Mouse (Mus musculus): ENCODE results near the gene Timm13. TPM values are rescaled to one million over a fixed set of nuclear protein-coding genes. Genes with fewer than 3 reads are reported as not detected.

The Timm13 gene
- polyA plus RNA-seq, 1 experiment from 2014 or later: 358 TPM

GRCm38 (mm10) chr10:80931153-80931671, 30.4 kb upstream of the Timm13 start:
- no peaks in the 10 kb centered on the region for H3K9me3 ChIP-seq (ENCODE audit: control insufficient read depth)
- WGBS: 21% methylated on average over 14 of the region's 14 CpGs
- H3K4me3 ChIP-seq (ENCODE audit: low read depth, low read length): peak overlapping the region; percentile 78
- H3K27ac ChIP-seq (ENCODE audit: low read depth, low read length): no peak overlapping the region; the same call in 1 of the 2 replicates
- H3K4me2 ChIP-seq (replicated peaks; ENCODE audit: low read depth): peak overlapping the region; percentile 87
- no peaks in the 10 kb centered on the region for H3K27me3 ChIP-seq (replicated peaks; ENCODE audit: control insufficient read depth, insufficient read depth, low read length)
- ATAC-seq: no peak
- H3K9ac ChIP-seq (ENCODE audit: low read depth, low read length): peak overlapping the region; percentile 60
- TF ChIP-seq CTCF (IDR thresholded peaks at IDR 0.05; ENCODE audit: low read depth): no peak
- H3K36me3 ChIP-seq (ENCODE audit: control insufficient read depth, insufficient read depth): no peaks in the 10 kb centered on the region
- peaks cover 27% of the 10 kb centered on the region for H3K4me1 ChIP-seq (replicated peaks; ENCODE audit: control insufficient read depth, insufficient read depth, low read length)

DNA sequence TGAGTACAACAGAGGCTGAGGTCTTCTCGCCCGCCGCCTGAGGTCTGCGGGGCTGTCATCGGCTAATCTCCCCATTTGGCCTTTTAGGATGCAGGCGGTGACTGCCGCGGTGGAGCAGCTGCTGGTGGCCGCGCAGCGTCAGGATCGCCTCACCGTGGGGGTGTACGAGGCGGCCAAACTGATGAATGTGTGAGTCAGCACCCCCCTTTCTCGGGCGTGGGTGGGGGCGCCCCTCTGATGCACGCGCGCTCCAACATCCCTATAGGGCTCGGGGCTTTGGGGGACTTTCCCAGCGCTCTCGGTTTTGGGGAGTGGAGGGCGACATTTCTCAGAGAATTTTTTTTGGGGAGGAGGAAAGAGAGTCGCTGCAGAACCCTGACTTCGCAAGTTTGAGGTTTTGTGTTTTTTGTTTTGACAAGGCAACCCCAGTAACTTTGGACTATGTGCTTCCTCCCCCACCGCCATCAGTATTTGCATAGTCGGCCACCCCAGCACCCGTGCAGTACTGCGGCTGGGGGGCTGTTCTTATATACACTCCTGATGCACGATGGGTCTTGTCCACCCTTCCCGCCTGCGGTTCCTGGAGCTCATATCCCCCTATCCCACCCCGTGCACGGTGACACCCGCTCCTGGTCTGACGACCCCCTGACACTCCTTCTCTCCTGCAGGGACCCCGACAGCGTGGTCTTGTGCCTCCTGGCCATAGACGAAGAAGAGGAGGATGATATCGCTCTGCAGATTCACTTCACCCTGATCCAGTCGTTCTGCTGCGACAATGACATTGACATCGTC, 29.8 kb upstream of the Timm13 start:
- Histone ChIP-seq H3K27me3 (replicated peaks; ENCODE audit: control insufficient read depth, insufficient read depth, low read length) (no peaks in the 10 kb centered on the region), H3K9me3 (ENCODE audit: control insufficient read depth) (no peaks in the 10 kb centered on the region), H3K27ac (ENCODE audit: low read depth, low read length) (no peak overlapping the region), H3K4me3 (ENCODE audit: low read depth, low read length) (peak overlapping the region; percentile 78), H3K4me2 (replicated peaks; ENCODE audit: low read depth) (peak overlapping the region; percentile 87), H3K4me1 (replicated peaks; ENCODE audit: control insufficient read depth, insufficient read depth, low read length) (peaks cover 23% of the 10 kb centered on the region; the same call in 1 of the 2 replicates), H3K36me3 (ENCODE audit: control insufficient read depth, insufficient read depth) (no peaks in the 10 kb centered on the region), H3K9ac (ENCODE audit: low read depth, low read length) (peak overlapping the region; percentile 60)
- WGBS: 4% methylated on average over 45 of the region's 45 CpGs
- no peak for ATAC-seq
- TF ChIP-seq CTCF (IDR thresholded peaks at IDR 0.05; ENCODE audit: low read depth): no peak

DNA sequence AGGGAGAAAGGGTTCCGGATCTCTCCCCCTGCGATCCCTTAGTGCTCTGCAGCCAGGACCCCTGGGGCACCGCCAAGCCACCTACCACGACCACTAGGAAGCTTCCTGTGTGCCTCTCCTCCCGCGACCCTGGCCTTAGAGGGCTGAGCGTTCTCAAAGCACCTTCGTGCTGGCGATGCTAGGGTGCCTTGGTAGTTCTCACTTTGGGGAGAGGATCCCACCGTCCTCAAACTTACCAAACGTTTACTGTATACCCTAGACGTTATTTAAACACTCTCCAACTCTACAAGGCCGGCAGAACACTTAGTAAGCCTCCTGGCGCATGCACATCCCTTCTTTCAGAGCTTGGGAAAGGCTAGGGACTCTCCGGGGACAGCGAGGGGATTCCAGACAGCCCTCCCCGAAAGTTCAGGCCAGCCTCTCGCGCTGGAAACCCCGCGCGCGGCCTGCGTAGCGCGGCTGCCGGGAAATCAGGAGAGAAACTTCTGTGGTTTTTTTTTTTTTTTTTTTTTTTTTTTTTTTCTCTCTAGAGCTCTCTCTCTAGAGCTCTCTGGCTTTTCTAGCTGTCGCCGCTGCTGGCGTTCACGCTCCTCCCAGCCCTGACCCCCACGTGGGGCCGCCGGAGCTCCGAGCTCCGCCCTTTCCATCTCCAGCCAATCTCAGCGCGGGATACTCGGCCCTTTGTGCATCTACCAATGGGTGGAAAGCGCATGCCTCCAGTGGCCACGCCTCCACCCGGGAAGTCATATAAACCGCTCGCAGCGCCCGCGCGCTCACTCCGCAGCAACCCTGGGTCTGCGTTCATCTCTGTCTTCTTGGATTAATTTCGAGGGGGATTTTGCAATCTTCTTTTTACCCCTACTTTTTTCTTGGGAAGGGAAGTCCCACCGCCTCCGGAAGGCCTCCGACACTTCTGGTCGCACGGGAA, 28.8 kb upstream of the Timm13 start, which contains the start of gene Gadd45b:
Gene Gadd45b (plus strand): TSS at position 775 of the 928 bp plus-strand sequence.
- H3K4me3 ChIP-seq (ENCODE audit: low read depth, low read length): peak within 1 kb of the TSS; percentile 78
- H3K27me3 ChIP-seq (replicated peaks; ENCODE audit: control insufficient read depth, insufficient read depth, low read length): no peaks in the 10 kb centered on the region
- TF ChIP-seq CTCF (IDR thresholded peaks at IDR 0.05; ENCODE audit: low read depth): no peak
- H3K4me1 ChIP-seq (replicated peaks; ENCODE audit: control insufficient read depth, insufficient read depth, low read length): peaks cover 23% of the 10 kb centered on the region; the same call in 1 of the 2 replicates
- H3K9me3 ChIP-seq (ENCODE audit: control insufficient read depth): no peaks in the 10 kb centered on the region
- ATAC-seq: peak; percentile 83
- H3K4me2 ChIP-seq (replicated peaks; ENCODE audit: low read depth): peak within 1 kb of the TSS; percentile 88
- under 1% methylated on average over 56 of the region's 56 CpGs for WGBS
- peak within 1 kb of the TSS; percentile 60 for H3K9ac ChIP-seq (ENCODE audit: low read depth, low read length)
- H3K27ac ChIP-seq (ENCODE audit: low read depth, low read length): peak within 1 kb of the TSS; percentile 79
- H3K36me3 ChIP-seq (ENCODE audit: control insufficient read depth, insufficient read depth): no peaks in the 10 kb centered on the region

GRCm38 (mm10) chr10:80928586-80929298, 28.0 kb upstream of the Timm13 start:
- no peaks in the 10 kb centered on the region for H3K9me3 ChIP-seq (ENCODE audit: control insufficient read depth)
- WGBS: 0% methylated on average over 45 of the region's 48 CpGs
- peak; percentile 58 for ATAC-seq
- H3K4me1 ChIP-seq (replicated peaks; ENCODE audit: control insufficient read depth, insufficient read depth, low read length): peaks cover 20% of the 10 kb centered on the region; the same call in 1 of the 2 replicates
- H3K4me3 ChIP-seq (ENCODE audit: low read depth, low read length): peak overlapping the region; percentile 41
- peak overlapping the region; percentile 88 for H3K4me2 ChIP-seq (replicated peaks; ENCODE audit: low read depth)
- peak overlapping the region; percentile 45; the same call in 1 of the 2 replicates for H3K9ac ChIP-seq (ENCODE audit: low read depth, low read length)
- peak overlapping the region; percentile 79 for H3K27ac ChIP-seq (ENCODE audit: low read depth, low read length)
- no peaks in the 10 kb centered on the region for H3K27me3 ChIP-seq (replicated peaks; ENCODE audit: control insufficient read depth, insufficient read depth, low read length)
- TF ChIP-seq CTCF (IDR thresholded peaks at IDR 0.05; ENCODE audit: low read depth): peak; percentile 94
- no peaks in the 10 kb centered on the region for H3K36me3 ChIP-seq (ENCODE audit: control insufficient read depth, insufficient read depth)

- WGBS: 41% methylated on average over 3 of the region's 3 CpGs
- H3K4me2 ChIP-seq (replicated peaks; ENCODE audit: low read depth): no peak overlapping the region
- TF ChIP-seq CTCF (IDR thresholded peaks at IDR 0.05; ENCODE audit: low read depth): no peak
- H3K4me3 ChIP-seq (ENCODE audit: low read depth, low read length): no peak overlapping the region
- no peaks in the 10 kb centered on the region for H3K27me3 ChIP-seq (replicated peaks; ENCODE audit: control insufficient read depth, insufficient read depth, low read length)
- no peaks in the 10 kb centered on the region for H3K4me1 ChIP-seq (replicated peaks; ENCODE audit: control insufficient read depth, insufficient read depth, low read length)
- ATAC-seq: no peak
- no peak overlapping the region for H3K9ac ChIP-seq (ENCODE audit: low read depth, low read length)
- no peak overlapping the region for H3K27ac ChIP-seq (ENCODE audit: low read depth, low read length)
- H3K36me3 ChIP-seq (ENCODE audit: control insufficient read depth, insufficient read depth): no peaks in the 10 kb centered on the region
- H3K9me3 ChIP-seq (ENCODE audit: control insufficient read depth): no peaks in the 10 kb centered on the region
Observed at GRCm38 (mm10) chr10:80925472-80925871, 24.7 kb upstream of the Timm13 start.

Measured in intestine, postnatal 0 days (tissue).